Mouse (Mus musculus): ENCODE measurements around the gene Lrriq3. TPM values are rescaled to one million over a fixed set of nuclear protein-coding genes. Genes with fewer than 3 reads are reported as not detected.

The Lrriq3 gene
- polyA plus RNA-seq, 1 experiment from 2014 or later = 1.4 TPM

DNA sequence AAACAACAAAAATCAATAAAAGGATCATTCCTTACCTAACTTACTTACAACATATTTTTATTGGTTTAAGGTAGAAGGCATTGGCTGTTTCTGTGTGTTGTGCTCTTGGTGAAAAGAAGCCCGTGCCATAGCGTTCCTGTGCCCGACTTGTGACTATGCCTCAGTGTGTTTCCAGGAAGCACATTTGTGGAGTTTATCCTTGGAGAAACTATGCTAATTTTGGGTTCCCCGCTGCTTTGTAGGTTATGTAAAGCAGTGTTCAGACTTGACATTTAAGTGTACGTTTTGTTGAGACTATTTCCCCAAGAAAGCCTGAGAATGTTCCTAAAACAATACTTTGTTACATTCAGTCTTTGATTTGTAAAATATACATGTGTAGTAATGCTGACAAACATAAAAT lies 44.5 kb downstream of the Lrriq3 start:
- no peaks in the 10 kb centered on the region for H3K27me3 ChIP-seq (replicated peaks)
- H3K36me3 ChIP-seq (replicated peaks) = no peaks in the 10 kb centered on the region
- no peak for ATAC-seq (replicated peaks)
- no peak overlapping the region for H3K27ac ChIP-seq
- H3K4me3 ChIP-seq = no peak overlapping the region
- no peaks in the 10 kb centered on the region for H3K9me3 ChIP-seq
- no peaks in the 10 kb centered on the region for H3K4me1 ChIP-seq
- 85% methylated on average over 5 of the region's 5 CpGs for WGBS
- H3K9ac ChIP-seq = no peak overlapping the region
- no peak overlapping the region for H3K4me2 ChIP-seq

- WGBS = 93% methylated on average over 11 of the region's 11 CpGs
These were observed 47.8 kb downstream of the Lrriq3 start for GRCm38 (mm10) chr3:155141047-155141446.

DNA sequence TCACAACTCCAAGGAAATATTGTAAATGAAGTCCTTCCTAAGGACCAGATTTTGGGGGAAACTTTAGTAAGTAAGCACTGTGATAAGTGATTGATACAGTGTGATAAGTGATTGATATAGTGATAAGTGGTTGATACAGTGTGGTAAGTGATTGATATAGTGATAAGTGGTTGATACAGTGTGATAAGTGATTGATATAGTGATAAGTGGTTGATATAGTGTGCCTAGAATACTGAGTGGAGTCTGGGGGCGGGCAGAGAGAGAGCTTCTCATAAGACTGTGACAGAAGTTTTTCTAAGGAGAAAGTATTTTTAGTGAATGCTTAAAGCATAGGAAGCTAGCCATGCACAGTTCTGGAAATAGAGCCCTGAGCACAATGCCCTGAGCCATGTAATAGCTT lies 51.1 kb downstream of the Lrriq3 start:
- 86% methylated on average over 1 of the region's 1 CpGs for WGBS
- Histone ChIP-seq H3K36me3 (replicated peaks) (no peaks in the 10 kb centered on the region), H3K4me1 (no peaks in the 10 kb centered on the region), H3K4me3 (no peak overlapping the region), H3K27me3 (replicated peaks) (no peaks in the 10 kb centered on the region), H3K9me3 (no peaks in the 10 kb centered on the region), H3K9ac (no peak overlapping the region), H3K4me2 (no peak overlapping the region), H3K27ac (no peak overlapping the region)
- no peak for ATAC-seq (replicated peaks)

More at GRCm38 (mm10) chr3:155141047-155141446, 47.8 kb downstream of the Lrriq3 start:
- no peak overlapping the region for H3K4me3 ChIP-seq
- no peaks in the 10 kb centered on the region for H3K27me3 ChIP-seq (replicated peaks)
- H3K27ac ChIP-seq = no peak overlapping the region
- H3K4me1 ChIP-seq = no peaks in the 10 kb centered on the region
- no peak for ATAC-seq (replicated peaks)
- H3K36me3 ChIP-seq (replicated peaks) = no peaks in the 10 kb centered on the region
- H3K9ac ChIP-seq = no peak overlapping the region
- no peaks in the 10 kb centered on the region for H3K9me3 ChIP-seq
- no peak overlapping the region for H3K4me2 ChIP-seq

DNA sequence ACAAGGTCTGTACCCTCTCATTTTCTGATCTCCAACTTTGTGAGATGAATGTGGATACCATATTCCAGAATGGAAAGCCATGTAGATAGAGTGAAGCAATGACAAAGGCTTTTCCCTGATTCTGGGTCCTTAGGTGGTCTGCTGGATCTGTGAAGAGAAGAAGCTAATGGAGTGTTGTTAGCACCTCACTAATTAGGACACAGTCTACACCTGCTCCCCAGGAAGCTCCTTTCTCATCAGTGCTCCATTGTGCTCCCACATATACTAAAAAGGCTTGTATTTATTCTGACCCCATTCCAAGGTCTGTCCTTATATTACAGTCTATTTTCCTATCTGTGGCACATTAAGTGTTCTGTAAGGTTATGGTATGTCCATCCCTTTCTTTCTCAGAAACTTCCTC lies 68.6 kb downstream of the Lrriq3 start:
- Histone ChIP-seq H3K27me3 (replicated peaks) (no peaks in the 10 kb centered on the region), H3K4me2 (no peak overlapping the region), H3K27ac (no peak overlapping the region), H3K4me1 (no peaks in the 10 kb centered on the region), H3K9ac (no peak overlapping the region), H3K4me3 (no peak overlapping the region), H3K9me3 (no peaks in the 10 kb centered on the region), H3K36me3 (replicated peaks) (no peaks in the 10 kb centered on the region)
- no peak for ATAC-seq (replicated peaks)

- no peaks in the 10 kb centered on the region for H3K9me3 ChIP-seq
- H3K27ac ChIP-seq = no peak overlapping the region
- WGBS = 72% methylated on average over 3 of the region's 3 CpGs
- H3K9ac ChIP-seq = no peak overlapping the region
- no peak overlapping the region for H3K4me3 ChIP-seq
- H3K4me1 ChIP-seq = no peaks in the 10 kb centered on the region
- no peaks in the 10 kb centered on the region for H3K27me3 ChIP-seq (replicated peaks)
- H3K4me2 ChIP-seq = no peak overlapping the region
- no peak for ATAC-seq (replicated peaks)
- H3K36me3 ChIP-seq (replicated peaks) = no peaks in the 10 kb centered on the region
These were observed 87.2 kb downstream of the Lrriq3 start for GRCm38 (mm10) chr3:155180303-155180902.

- Histone ChIP-seq H3K4me1 (no peaks in the 10 kb centered on the region), H3K36me3 (replicated peaks) (no peaks in the 10 kb centered on the region), H3K9ac (no peak overlapping the region), H3K9me3 (no peaks in the 10 kb centered on the region), H3K27me3 (replicated peaks) (no peaks in the 10 kb centered on the region), H3K27ac (no peak overlapping the region), H3K4me2 (no peak overlapping the region), H3K4me3 (no peak overlapping the region)
- no peak for ATAC-seq (replicated peaks)
- WGBS = 79% methylated on average over 2 of the region's 2 CpGs
These were observed 93.2 kb downstream of the Lrriq3 start for GRCm38 (mm10) chr3:155186456-155186855.

GRCm38 (mm10) chr3:155188857-155189256 lies 95.6 kb downstream of the Lrriq3 start:
- no peak overlapping the region for H3K4me2 ChIP-seq
- 78% methylated on average over 2 of the region's 2 CpGs for WGBS
- no peak for ATAC-seq (replicated peaks)

DNA sequence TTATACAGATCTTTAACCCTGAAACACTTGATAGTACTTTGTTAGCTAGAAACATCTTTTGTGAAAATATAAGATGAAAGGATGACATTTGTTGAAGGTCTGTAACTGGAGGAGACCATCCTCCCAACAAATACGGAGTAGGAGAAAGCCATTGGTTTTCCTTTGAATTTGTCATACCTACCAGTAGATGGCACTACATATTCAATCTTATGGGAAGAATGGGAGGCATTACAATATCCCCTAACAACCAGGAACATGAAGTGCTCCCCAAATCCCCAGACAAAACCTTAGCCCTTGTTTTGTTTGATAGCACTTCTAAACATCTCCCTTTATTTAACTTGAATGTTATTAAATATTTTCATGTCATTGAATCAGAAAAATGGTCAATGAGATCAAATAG lies 141.7 kb downstream of the Lrriq3 start:
- Histone ChIP-seq H3K9me3 (no peaks in the 10 kb centered on the region), H3K4me3 (no peak overlapping the region), H3K27me3 (replicated peaks) (no peaks in the 10 kb centered on the region), H3K4me2 (no peak overlapping the region), H3K9ac (no peak overlapping the region), H3K4me1 (no peaks in the 10 kb centered on the region), H3K36me3 (replicated peaks) (no peaks in the 10 kb centered on the region), H3K27ac (no peak overlapping the region)
- 4% methylated on average over 1 of the region's 1 CpGs for WGBS
- peak; percentile 85 for ATAC-seq (replicated peaks)

More at GRCm38 (mm10) chr3:155188857-155189256, 95.6 kb downstream of the Lrriq3 start:
- Histone ChIP-seq H3K9ac (no peak overlapping the region), H3K27me3 (replicated peaks) (no peaks in the 10 kb centered on the region), H3K27ac (no peak overlapping the region), H3K9me3 (no peaks in the 10 kb centered on the region), H3K36me3 (replicated peaks) (no peaks in the 10 kb centered on the region), H3K4me1 (no peaks in the 10 kb centered on the region), H3K4me3 (no peak overlapping the region)

DNA sequence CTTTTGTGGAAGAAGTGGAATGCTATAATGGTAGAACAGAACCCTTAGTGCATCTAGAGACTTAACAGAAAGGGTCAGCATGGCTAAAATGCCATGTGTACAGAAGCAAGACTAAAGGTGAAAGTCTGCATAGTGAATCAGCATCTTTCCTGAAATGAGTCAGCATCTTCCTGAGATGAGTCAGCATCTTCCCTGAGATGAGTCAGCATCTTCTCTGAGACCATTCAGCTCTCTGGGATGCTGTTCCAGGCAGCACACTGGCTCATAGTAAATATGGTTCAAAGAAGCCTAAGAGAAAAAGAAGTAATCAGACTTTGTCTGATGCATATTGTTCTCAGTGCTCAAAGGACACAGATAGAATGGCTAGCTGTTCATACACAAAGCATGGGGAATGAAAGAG lies 142.3 kb downstream of the Lrriq3 start:
- H3K27me3 ChIP-seq (replicated peaks) = no peaks in the 10 kb centered on the region
- H3K9me3 ChIP-seq = no peaks in the 10 kb centered on the region
- H3K9ac ChIP-seq = no peak overlapping the region
- no peaks in the 10 kb centered on the region for H3K36me3 ChIP-seq (replicated peaks)
- no peak overlapping the region for H3K4me2 ChIP-seq
- no peak overlapping the region for H3K27ac ChIP-seq
- H3K4me3 ChIP-seq = no peak overlapping the region
- no peak for ATAC-seq (replicated peaks)
- H3K4me1 ChIP-seq = no peaks in the 10 kb centered on the region

Other genes with a start within 250 kb of the Lrriq3 start
- 0.09 TPM in 1 of 2 replicates, not detected in the other for gene Tnni3k, start 38.0 kb upstream of the Lrriq3 start, polyA plus RNA-seq (2015; fragmentation: Nextera tagmentation; extraction: Ambion mirVana)
- 19.7 and 20.0 TPM in 2 replicates for gene Fpgt, start within 50 bp of the Lrriq3 start, polyA plus RNA-seq (2015; fragmentation: Nextera tagmentation; extraction: Ambion mirVana)